Mouse (Mus musculus) forebrain, embryonic 15.5 days (tissue): ENCODE measurements around the gene Magea1. TPM values are rescaled to one million over a fixed set of nuclear protein-coding genes. Genes with fewer than 3 reads are reported as not detected.
"Not testable (repeated sequence)": the region's sequence is repeated elsewhere in the genome, so short reads cannot be mapped to it uniquely, and the experiment has no call there.

Source experiments
- ATAC-seq: fragments of 200-750 bp; cut with Nextera tagmentation; replicated peaks from 2 replicates; pipeline ENCODE4 v1.8.0; 2017; ENCODE audit warnings: mild to moderate bottlenecking, moderate TSS enrichment, moderate library complexity
- H3K27ac ChIP-seq: fragments of 300-500 bp; sonication (generic); replicated peaks from 2 replicates; pipeline ENCODE4 v1.5.1; 2015; ENCODE audit warnings: mild to moderate bottlenecking, inconsistent platforms
- H3K27me3 ChIP-seq: fragments of 300-500 bp; sonication (generic); 2 replicates; pipeline ENCODE4 v1.6.1; 2015; ENCODE audit warnings: inconsistent platforms
- H3K36me3 ChIP-seq: fragments of 300-500 bp; sonication (generic); 2 replicates; pipeline ENCODE4 v1.6.1; 2015; ENCODE audit warnings: mild to moderate bottlenecking, inconsistent platforms
- H3K4me1 ChIP-seq: fragments of 300-500 bp; sonication (generic); 2 replicates; pipeline ENCODE4 v1.6.1; 2015; ENCODE audit warnings: inconsistent platforms
- H3K4me2 ChIP-seq: fragments of 300-500 bp; sonication (generic); replicated peaks from 2 replicates; pipeline ENCODE4 v1.6.1; 2015; ENCODE audit warnings: mild to moderate bottlenecking, inconsistent platforms
- H3K4me3 ChIP-seq: fragments of 300-500 bp; sonication (generic); 2 replicates; pipeline ENCODE4 v1.5.1; 2015; ENCODE audit warnings: mild to moderate bottlenecking, inconsistent platforms
- H3K9ac ChIP-seq: fragments of 300-500 bp; sonication (generic); replicated peaks from 2 replicates; pipeline ENCODE4 v1.6.1; 2015; ENCODE audit warnings: mild to moderate bottlenecking, inconsistent platforms
- H3K9me3 ChIP-seq: fragments of 300-500 bp; sonication (generic); 2 replicates; pipeline ENCODE4 v1.6.1; 2016; ENCODE audit warnings: inconsistent platforms
- WGBS: fragments of 180-500 bp; shearing (Covaris S2); methylation state at CpG from one replicate; pipeline ENCODE4 v1.1.7; 2015; ENCODE audit warnings: mixed read lengths; 5-methylcytosine and 5-hydroxymethylcytosine counted together
- polyA plus RNA-seq: library from polyadenylated mRNA; unstranded; fragments of >200 nt; fragmentation: Nextera tagmentation; extraction: Ambion mirVana; gene quantifications from 2 replicates; pipeline ENCODE4 v1.2.1, GENCODE M21; 2015

Gene Magea1
- polyA plus RNA-seq: not detected in 2 replicates

DNA sequence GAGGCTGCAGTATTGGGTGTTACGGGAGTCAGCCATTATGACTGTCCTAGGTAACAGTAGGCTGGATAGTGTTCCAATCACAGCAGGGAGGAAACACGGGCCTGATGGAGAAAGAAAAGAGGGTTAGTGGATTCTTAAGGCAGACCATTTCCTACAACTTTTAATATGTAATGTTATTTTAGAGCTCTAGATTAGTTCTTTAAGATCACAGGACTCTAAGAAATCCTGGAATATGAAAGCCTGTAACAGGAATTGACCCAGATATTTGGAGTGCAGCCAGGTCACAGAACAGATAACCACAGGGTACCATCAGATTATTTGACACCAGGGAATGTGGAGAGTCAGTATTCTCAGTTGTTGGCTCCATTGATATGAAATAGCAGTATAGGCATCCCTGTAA is at the start of gene Magea1:
Gene Magea1 (minus strand): TSS at position 101 of the 400 bp plus-strand sequence.
- not testable (repeated sequence) for H3K9me3 ChIP-seq, H3K4me2 ChIP-seq, H3K4me3 ChIP-seq, H3K36me3 ChIP-seq, ATAC-seq, H3K27ac ChIP-seq, H3K4me1 ChIP-seq, H3K27me3 ChIP-seq, H3K9ac ChIP-seq
- WGBS: 89% methylated on average over 1 of the region's 2 CpGs

DNA sequence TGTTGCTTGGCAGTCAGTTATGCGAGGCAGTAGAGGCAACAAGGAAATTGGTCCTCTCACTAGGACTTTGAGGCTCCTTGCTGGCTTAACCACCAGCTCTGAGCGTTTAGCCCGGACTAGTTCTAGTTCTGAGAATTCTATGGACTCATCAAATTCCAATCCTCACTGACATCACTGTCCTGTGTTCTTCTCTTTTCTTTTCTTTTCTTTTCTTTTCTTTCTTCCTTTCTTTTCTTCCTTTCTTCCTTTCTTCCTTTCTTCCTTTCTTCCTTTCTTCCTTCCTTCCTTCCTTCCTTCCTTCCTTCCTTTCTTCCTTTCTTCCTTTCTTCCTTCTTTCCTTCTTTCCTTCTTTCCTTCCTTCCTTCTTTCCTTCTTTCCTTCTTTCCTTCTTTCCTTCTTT is 38.7 kb upstream of the Magea1 start, which contains the start of gene Cldn34b2:
Gene Cldn34b2 (minus strand): TSS at position 101 of the 400 bp plus-strand sequence.
- not testable (repeated sequence) for H3K9me3 ChIP-seq, H3K4me2 ChIP-seq, H3K36me3 ChIP-seq, ATAC-seq, H3K4me1 ChIP-seq, H3K9ac ChIP-seq, H3K27me3 ChIP-seq, H3K4me3 ChIP-seq, H3K27ac ChIP-seq
- WGBS: 78% methylated on average over 3 of the region's 3 CpGs

DNA sequence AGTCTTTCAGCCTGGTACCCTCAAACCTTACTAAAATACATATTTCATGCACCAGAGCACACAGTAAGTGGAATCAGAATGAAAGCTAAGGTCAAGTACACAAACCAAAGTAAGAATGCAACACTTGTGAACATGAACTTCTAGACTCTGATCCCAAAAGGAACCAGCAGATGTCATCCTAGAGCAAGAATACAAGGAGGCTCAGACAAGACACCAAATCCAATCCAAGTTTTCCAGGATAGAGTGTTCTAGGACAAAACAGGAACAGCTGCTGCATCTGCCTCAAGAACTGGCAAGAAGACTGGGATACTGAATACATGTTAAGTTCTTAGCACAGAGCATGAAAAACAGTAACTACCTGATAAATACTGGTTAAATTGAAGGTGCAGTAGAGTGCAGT is 8.4 kb upstream of the Magea1 start:
- no peak overlapping the region for H3K4me3 ChIP-seq
- no peaks in the 10 kb centered on the region for H3K36me3 ChIP-seq
- no peaks in the 10 kb centered on the region for H3K4me1 ChIP-seq
- H3K9me3 ChIP-seq: no peaks in the 10 kb centered on the region
- H3K4me2 ChIP-seq: no peak overlapping the region
- no peak overlapping the region for H3K27ac ChIP-seq
- no peak for ATAC-seq
- H3K9ac ChIP-seq: no peak overlapping the region
- H3K27me3 ChIP-seq: no peaks in the 10 kb centered on the region

DNA sequence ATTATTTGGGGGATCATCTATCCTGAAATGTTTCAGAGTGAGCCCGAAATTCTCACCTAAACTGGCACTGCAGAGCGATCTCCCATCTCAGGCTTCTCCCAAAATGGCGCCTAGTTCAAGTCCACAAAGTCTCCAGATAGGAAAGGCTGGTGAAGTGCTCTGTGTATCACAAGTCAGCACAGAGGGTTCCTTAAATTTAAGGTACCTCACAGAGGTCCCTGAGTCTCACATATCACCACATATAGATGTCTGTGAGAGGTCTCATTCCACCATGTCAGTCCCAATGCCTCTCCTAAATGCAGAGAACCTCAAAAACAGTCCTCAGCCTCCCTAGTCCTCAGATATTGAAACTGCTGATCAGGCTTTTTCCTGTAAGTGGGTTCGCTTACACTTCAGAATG is 4.0 kb upstream of the Magea1 start, which contains the start of gene Magea2:
Gene Magea2 (minus strand): TSS at position 101 of the 400 bp plus-strand sequence.
- not testable (repeated sequence) for H3K36me3 ChIP-seq, ATAC-seq, H3K27me3 ChIP-seq, H3K9ac ChIP-seq, H3K9me3 ChIP-seq, H3K27ac ChIP-seq, H3K4me1 ChIP-seq, H3K4me3 ChIP-seq, H3K4me2 ChIP-seq
- WGBS: 83% methylated on average over 3 of the region's 4 CpGs

DNA sequence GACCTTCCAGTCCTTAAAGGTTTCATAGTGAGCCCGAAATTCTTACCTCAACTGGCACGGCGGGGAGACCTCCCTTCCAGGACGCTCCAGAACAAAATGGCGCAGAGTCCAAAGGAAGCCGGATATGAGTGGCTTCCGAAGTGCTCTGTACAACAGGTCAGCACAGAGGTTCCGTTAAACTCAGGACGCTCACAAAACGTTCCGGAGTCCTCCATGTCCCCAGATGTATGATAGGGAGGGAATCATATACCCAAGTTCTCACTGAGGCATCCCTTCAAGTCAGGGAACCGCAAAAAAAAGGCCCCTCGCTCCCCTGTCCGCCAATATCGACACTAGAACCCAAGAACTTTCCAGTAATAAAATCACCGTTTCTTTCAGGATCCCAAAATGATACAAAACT is 26.5 kb downstream of the Magea1 start, which contains the start of gene Magea5:
Gene Magea5 (minus strand): TSS at position 101 of the 400 bp plus-strand sequence.
- not testable (repeated sequence) for H3K27me3 ChIP-seq, ATAC-seq, H3K4me2 ChIP-seq, H3K4me1 ChIP-seq, H3K4me3 ChIP-seq, H3K36me3 ChIP-seq, H3K27ac ChIP-seq, H3K9ac ChIP-seq, H3K9me3 ChIP-seq
- 87% methylated on average over 16 of the region's 16 CpGs for WGBS

Other genes starting within 250 kb of the Magea1 start
- not detected in 2 replicates for gene Cldn34b1, start 199.5 kb downstream of the Magea1 start, polyA plus RNA-seq
- gene Magea6, start 153.8 kb downstream of the Magea1 start, polyA plus RNA-seq: not detected in 2 replicates
- not detected in 2 replicates for gene Magea3, start 140.3 kb downstream of the Magea1 start, polyA plus RNA-seq
- not detected in 2 replicates for gene Magea8, start 93.9 kb downstream of the Magea1 start, polyA plus RNA-seq
- gene Magea5, start 26.6 kb downstream of the Magea1 start, polyA plus RNA-seq: not detected in 2 replicates
- gene Magea2, start 3.9 kb upstream of the Magea1 start, polyA plus RNA-seq: not detected in 2 replicates
- gene Cldn34b2, start 38.6 kb upstream of the Magea1 start, polyA plus RNA-seq: not detected in 2 replicates
- 53.4 and 57.2 TPM in 2 replicates for gene Sat1, start 126.7 kb upstream of the Magea1 start, polyA plus RNA-seq
- gene Acot9, start 172.7 kb upstream of the Magea1 start, polyA plus RNA-seq: 29.6 and 30.9 TPM in 2 replicates